Mouse (Mus musculus): ENCODE results near the gene Ppil3.

DNA sequence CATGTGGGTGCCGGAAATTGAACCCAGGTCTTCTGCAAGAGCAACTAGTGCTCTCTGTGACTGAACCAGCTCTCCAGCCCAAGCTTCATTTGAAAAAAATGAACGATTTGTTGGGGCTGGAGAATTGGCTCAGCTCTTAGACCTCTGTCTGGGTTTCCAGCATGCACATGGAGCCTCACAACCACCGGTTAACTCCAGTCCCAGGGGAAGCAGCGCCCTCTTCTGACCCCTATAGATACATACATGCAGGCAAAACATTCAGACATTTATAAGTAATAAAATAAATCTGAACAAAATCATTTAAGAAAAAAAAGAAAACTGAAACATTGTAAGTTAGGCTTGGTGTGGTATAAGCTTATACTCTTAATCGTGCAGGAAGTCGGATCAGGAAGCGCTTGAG, 3.1 kb upstream of the Ppil3 start:
- TF ChIP-seq CTCF (conservative IDR thresholded peaks at IDR 0.05; ENCODE audit: low read length): peak; percentile 45; the same call in 1 of the 2 replicates
- TF ChIP-seq POU5F1 (IDR thresholded peaks at IDR 0.05; ENCODE audit: borderline replicate concordance, low read length): no peak
